ENCODE assay signal across 15 mouse cellular contexts in genomic region chr16:6099598-6099997, GRCm38 (mm10).
"Had no signal": no experiment of that assay in that cellular context is flagged by ENCODE, and none has a peak within 500 bp of the region (broad histone marks: within the 10 kb centered on the region; RNA-seq: fewer than 3 reads in every experiment).

No protein-coding gene starts in this region.

- DNase-seq: kidney, postnatal 14 days; liver, postnatal 0 days; lung, postnatal 14 days; retina, postnatal 1 day; right cerebral cortex, postnatal 4 days; spleen, adult 18-20 months; thymus, adult 18-20 months; thymus, postnatal 25 days had no signal

- H3K27me3 ChIP-seq: kidney, embryonic 15.5 days; limb, embryonic 12.5 days; lung, embryonic 15.5 days; megakaryocyte, embryonic 14.5 days; midbrain, embryonic 15.5 days; neural tube, embryonic 13.5 days had no signal

- H3K36me3 ChIP-seq: kidney, embryonic 15.5 days; limb, embryonic 12.5 days; lung, embryonic 15.5 days; midbrain, embryonic 15.5 days; neural tube, embryonic 13.5 days had no signal

- H3K4me1 ChIP-seq: kidney, embryonic 15.5 days; limb, embryonic 12.5 days; lung, embryonic 15.5 days had no signal

- H3K4me3 ChIP-seq: kidney, embryonic 15.5 days; limb, embryonic 12.5 days; lung, embryonic 15.5 days; megakaryocyte, embryonic 14.5 days; midbrain, embryonic 15.5 days; neural tube, embryonic 13.5 days had no signal

- H3K27ac ChIP-seq: kidney, embryonic 15.5 days; limb, embryonic 12.5 days; lung, embryonic 15.5 days; macrophage; midbrain, embryonic 15.5 days; neural tube, embryonic 13.5 days had no signal
